Comparison of ENCODE assay signal across 9 mouse cellular contexts in the genomic region with DNA sequence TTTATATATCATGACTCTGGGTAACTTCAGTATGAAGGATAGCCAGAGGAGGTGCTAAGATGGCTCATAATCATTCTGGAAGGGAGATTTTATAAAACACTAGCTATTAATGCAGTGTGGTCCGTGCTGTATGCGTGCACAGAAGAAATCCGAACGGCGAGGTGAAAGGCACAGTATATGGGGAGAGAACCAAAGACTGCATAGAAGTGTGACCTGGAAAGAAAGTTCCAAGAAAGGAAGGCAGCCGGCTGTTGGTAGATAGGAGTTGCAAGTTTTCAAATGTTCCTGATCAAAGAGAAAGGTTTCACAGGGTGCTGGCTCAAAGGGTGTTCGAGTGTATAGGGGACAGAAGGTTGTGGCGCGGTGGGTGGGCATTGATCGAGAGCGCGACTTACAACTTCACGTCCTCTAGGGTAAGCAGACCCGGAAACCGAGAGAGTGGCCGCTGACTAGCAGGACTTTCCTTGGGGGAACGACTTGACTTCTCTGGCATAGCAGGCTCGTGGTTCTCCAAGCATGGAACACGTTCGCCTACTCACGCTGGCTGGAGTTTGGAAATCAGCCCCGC. TPM values are rescaled to one million over a fixed set of nuclear protein-coding genes. Genes with fewer than 3 reads are reported as not detected.
DNase-seq lines count a peak whose midpoint lies in the region; ATAC-seq and TF ChIP-seq lines count a peak whose summit lies in the region.
"Had no signal": no experiment of that assay in that cellular context is flagged by ENCODE, and none has a peak within 500 bp of the region (broad histone marks: within the 10 kb centered on the region; RNA-seq: fewer than 3 reads in every experiment).

No protein-coding gene starts in this region.

- H3K27me3 ChIP-seq in megakaryocyte, embryonic 14.5 days (replicated peaks) = peaks cover 13% of the 10 kb centered on the region
- H3K27me3 ChIP-seq in forebrain, embryonic 10.5 days (ENCODE audit: poor library complexity, severe bottlenecking) = peaks cover 76% of the 10 kb centered on the region
- peaks cover 22% of the 10 kb centered on the region; the same call in 1 of the 2 replicates for H3K27me3 ChIP-seq in limb, embryonic 13.5 days
- no peaks in the 10 kb centered on the region for H3K27me3 ChIP-seq in small intestine, adult 2 months (ENCODE audit: control insufficient read depth, insufficient read depth, low read length)

- WGBS in forebrain, embryonic 10.5 days = 18% methylated on average over 22 of the region's 22 CpGs
- WGBS in limb, embryonic 13.5 days = 18% methylated on average over 22 of the region's 22 CpGs
- 10% methylated on average over 22 of the region's 22 CpGs for WGBS in small intestine, adult 2 months

- peaks cover 26% of the 10 kb centered on the region for H3K36me3 ChIP-seq in megakaryocyte, embryonic 14.5 days (replicated peaks; ENCODE audit: low read length)
- peaks cover 23% of the 10 kb centered on the region for H3K36me3 ChIP-seq in forebrain, embryonic 10.5 days (replicated peaks)
- H3K36me3 ChIP-seq in limb, embryonic 13.5 days = peaks cover 10% of the 10 kb centered on the region
- H3K36me3 ChIP-seq in small intestine, adult 2 months (ENCODE audit: control insufficient read depth, insufficient read depth, low read length) = no peaks in the 10 kb centered on the region

- peak overlapping the region; percentile 48 for H3K9ac ChIP-seq in limb, embryonic 13.5 days

- H3K9me3 ChIP-seq in megakaryocyte, embryonic 14.5 days = no peaks in the 10 kb centered on the region
- H3K9me3 ChIP-seq in forebrain, embryonic 10.5 days = no peaks in the 10 kb centered on the region
- H3K9me3 ChIP-seq in limb, embryonic 13.5 days = no peaks in the 10 kb centered on the region

- ATAC-seq in megakaryocyte, adult 5-6 weeks (ENCODE audit: poor library complexity, severe bottlenecking) = no peak; the same call in 1 of the 2 replicates
- ATAC-seq in limb, embryonic 13.5 days (ENCODE audit: low FRiP score, low read depth) = peak; percentile 65; the same call in 1 of the 2 replicates

- 0 out of 2 replicates have a peak, but pooled peaks cover 14% of the 10 kb centered on the region for H3K4me1 ChIP-seq in megakaryocyte, embryonic 14.5 days
- H3K4me1 ChIP-seq in forebrain, embryonic 10.5 days = peaks cover 11% of the 10 kb centered on the region
- H3K4me1 ChIP-seq in limb, embryonic 13.5 days = peaks cover 8% of the 10 kb centered on the region; the same call in 1 of the 2 replicates
- no peaks in the 10 kb centered on the region for H3K4me1 ChIP-seq in small intestine, adult 2 months (ENCODE audit: control insufficient read depth, insufficient read depth, insufficient read length, low read length)

- TF ChIP-seq POLR2A in small intestine, adult 2 months (IDR thresholded peaks at IDR 0.05; ENCODE audit: low read depth, low read length) = no peak

- H3K4me3 ChIP-seq in megakaryocyte, embryonic 14.5 days (replicated peaks) = peak overlapping the region; percentile 94
- H3K4me3 ChIP-seq in forebrain, embryonic 10.5 days = peak overlapping the region; percentile 64
- H3K4me3 ChIP-seq in limb, embryonic 13.5 days = peak overlapping the region; percentile 61
- peak overlapping the region; percentile 88 for H3K4me3 ChIP-seq in small intestine, adult 2 months (ENCODE audit: low read depth, low read length)

- peak overlapping the region; percentile 61 for H3K4me2 ChIP-seq in limb, embryonic 13.5 days (replicated peaks)

- DNase-seq in forebrain, embryonic 10.5 days (ENCODE audit: extremely low spot score, low spot score) = no peak
- DNase-seq in retina, embryonic 14.5 days (ENCODE audit: low spot score) = no peak
- no peak for DNase-seq in urinary bladder, postnatal 4 days (ENCODE audit: low spot score in 2 of 2)
- no peak for DNase-seq in layer of hippocampus, postnatal 14 days (ENCODE audit: low spot score in 2 of 2)

- TF ChIP-seq CTCF in small intestine, adult 2 months (IDR thresholded peaks at IDR 0.05; ENCODE audit: extremely low read depth, insufficient read length, insufficient replicate concordance, low read depth, low read length) = no peak

- H3K27ac ChIP-seq in forebrain, embryonic 10.5 days = peak overlapping the region; percentile 70
- no peak overlapping the region for H3K27ac ChIP-seq in limb, embryonic 13.5 days
- 0 out of 2 replicates have a peak overlapping the region, but pooled peaks have one; percentile 0 for H3K27ac ChIP-seq in small intestine, adult 2 months (ENCODE audit: insufficient read depth, low read depth, low read length)

RNA-seq across cellular contexts. Expression of a gene that starts 0.5 kb away (rescaled TPM):
- 1.5 and 30.6 TPM in 2 replicates for polyA plus RNA-seq in megakaryocyte, embryonic 14.5 days (2012; ENCODE audit: insufficient read depth, low replicate concordance)
- total RNA-seq in megakaryocyte, adult 5-6 weeks (2015) = 75.3 and 94.6 TPM in 2 replicates
- total RNA-seq in megakaryocyte, adult 5-6 weeks (2017) = 89.5 and 99.6 TPM in 2 replicates
- polyA plus RNA-seq in forebrain, embryonic 10.5 days (2016; fragmentation: Nextera tagmentation; extraction: Ambion mirVana) = 38.4 and 38.5 TPM in 2 replicates
- polyA plus RNA-seq in limb, embryonic 13.5 days (2015; fragmentation: Nextera tagmentation; extraction: Ambion mirVana) = 37.2 and 40.7 TPM in 2 replicates
- polyA plus RNA-seq in small intestine, adult 2 months (2012; rRNA removed) = 5.7 and 11.1 TPM in 2 replicates
- 10 to 100 TPM; 34.5 to 36.8 TPM for total RNA-seq in layer of hippocampus, postnatal 14 days (2021)

RNA-seq across cellular contexts. Expression of a gene that starts 31.1 kb away (rescaled TPM):
- not detected in 2 replicates for polyA plus RNA-seq in megakaryocyte, embryonic 14.5 days (2012; ENCODE audit: insufficient read depth, low replicate concordance)
- not detected in 2 replicates for total RNA-seq in megakaryocyte, adult 5-6 weeks (2015)
- not detected in 2 replicates for total RNA-seq in megakaryocyte, adult 5-6 weeks (2017)
- not detected in 2 replicates for polyA plus RNA-seq in forebrain, embryonic 10.5 days (2016; fragmentation: Nextera tagmentation; extraction: Ambion mirVana)
- polyA plus RNA-seq in limb, embryonic 13.5 days (2015; fragmentation: Nextera tagmentation; extraction: Ambion mirVana) = not detected in 2 replicates
- not detected in 2 replicates for polyA plus RNA-seq in small intestine, adult 2 months (2012; rRNA removed)
- total RNA-seq in layer of hippocampus, postnatal 14 days (2021) = not detected
- total RNA-seq: monocyte, adult 5-6 weeks had no signal

RNA-seq across cellular contexts. Expression of a gene that starts 51.1 kb away (rescaled TPM):
- polyA plus RNA-seq in megakaryocyte, embryonic 14.5 days (2012; ENCODE audit: insufficient read depth, low replicate concordance) = not detected in 2 replicates
- 0.45 TPM in 1 of 2 replicates, not detected in the other for total RNA-seq in megakaryocyte, adult 5-6 weeks (2015)
- 0.16 and 0.70 TPM in 2 replicates for total RNA-seq in megakaryocyte, adult 5-6 weeks (2017)
- polyA plus RNA-seq in forebrain, embryonic 10.5 days (2016; fragmentation: Nextera tagmentation; extraction: Ambion mirVana) = 0.76 and 0.80 TPM in 2 replicates
- polyA plus RNA-seq in limb, embryonic 13.5 days (2015; fragmentation: Nextera tagmentation; extraction: Ambion mirVana) = 0.77 and 0.89 TPM in 2 replicates
- 0.25 and 0.27 TPM in 2 replicates for polyA plus RNA-seq in small intestine, adult 2 months (2012; rRNA removed)
- total RNA-seq in layer of hippocampus, postnatal 14 days (2021) = under 1 TPM in 1 of 2 experiments, not detected in 1; 0.16 TPM
- total RNA-seq: monocyte, adult 5-6 weeks had no signal
